Mouse (Mus musculus) adrenal gland, postnatal 25 days (tissue): Measurements from ENCODE around the gene 4933427D14Rik. TPM values are rescaled to one million over a fixed set of nuclear protein-coding genes. Genes with fewer than 3 reads are reported as not detected.

Experiments
- total RNA-seq: library from RNA; stranded (reverse); gene quantifications from 2 replicates; pipeline ENCODE4 v1.2.3, GENCODE M21; 2021

Gene 4933427D14Rik
- total RNA-seq, 1 experiment from 2014 or later = 12.3 TPM

Other genes starting within 250 kb of the 4933427D14Rik start
- 0.18 TPM in 1 of 2 replicates, not detected in the other for gene Aipl1, start 169.9 kb downstream of the 4933427D14Rik start, total RNA-seq
- 8.4 and 13.2 TPM in 2 replicates for gene Pimreg, start 165.4 kb downstream of the 4933427D14Rik start, total RNA-seq
- 1.8 and 1.9 TPM in 2 replicates for gene Pitpnm3, start 71.7 kb downstream of the 4933427D14Rik start, total RNA-seq
- gene Gm43951, start 619 bp downstream of the 4933427D14Rik start, total RNA-seq = 1.0 and 1.2 TPM in 2 replicates
- gene Txndc17, start 88 bp upstream of the 4933427D14Rik start, total RNA-seq = 70.6 and 78.6 TPM in 2 replicates
- 13.3 and 15.7 TPM in 2 replicates for gene Med31, start 8.1 kb upstream of the 4933427D14Rik start, total RNA-seq
- gene Slc13a5, start 59.8 kb upstream of the 4933427D14Rik start, total RNA-seq = 0.15 TPM in 1 of 2 replicates, not detected in the other
- 23.7 and 28.4 TPM in 2 replicates for gene Xaf1, start 94.2 kb upstream of the 4933427D14Rik start, total RNA-seq
- 0.18 TPM in 1 of 2 replicates, not detected in the other for gene Fbxo39, start 107.0 kb upstream of the 4933427D14Rik start, total RNA-seq
- gene Tekt1, start 155.0 kb upstream of the 4933427D14Rik start, total RNA-seq = 0.21 TPM in 1 of 2 replicates, not detected in the other
- gene Smtnl2, start 204.3 kb upstream of the 4933427D14Rik start, total RNA-seq = 2.6 and 2.7 TPM in 2 replicates
- gene Ggt6, start 228.1 kb upstream of the 4933427D14Rik start, total RNA-seq = 3.7 and 4.4 TPM in 2 replicates
- gene Mybbp1a, start 233.9 kb upstream of the 4933427D14Rik start, total RNA-seq = 83.9 and 101 TPM in 2 replicates